Mouse (Mus musculus) cerebellum, postnatal 25 days (tissue): ENCODE data around the gene Hectd1.

ENCODE experiments used
- DNase-seq, 2 experiments: peaks; one replicate each; pipeline ENCODE4 v3.0.0; 2021; ENCODE audit warnings: mixed read lengths in 2 of 2

Gene Hectd1

GRCm38 (mm10) chr12:51843576-51844520 lies 14.5 kb upstream of the Hectd1 start:
- no peak for DNase-seq

- no peak for DNase-seq
Measured at GRCm38 (mm10) chr12:51842081-51842864, 12.9 kb upstream of the Hectd1 start.

GRCm38 (mm10) chr12:51839856-51840255 lies 10.5 kb upstream of the Hectd1 start:
- no peak for DNase-seq

GRCm38 (mm10) chr12:51835219-51835618 lies 5.9 kb upstream of the Hectd1 start:
- no peak for DNase-seq

- DNase-seq, result no peak
Measured at GRCm38 (mm10) chr12:51831931-51832330, 2.6 kb upstream of the Hectd1 start.

- DNase-seq, result no peak
Measured at GRCm38 (mm10) chr12:51831296-51831695, 2.0 kb upstream of the Hectd1 start.

- no peak for DNase-seq
Measured at GRCm38 (mm10) chr12:51830671-51831070, 1.3 kb upstream of the Hectd1 start.

GRCm38 (mm10) chr12:51830077-51830402 lies 704 bp upstream of the Hectd1 start:
- DNase-seq, result no peak

- no peak for DNase-seq
Measured at GRCm38 (mm10) chr12:51828716-51829289, 533 bp downstream of the Hectd1 start.

- DNase-seq, result no peak
Measured at GRCm38 (mm10) chr12:51827958-51828650, 1.2 kb downstream of the Hectd1 start.

GRCm38 (mm10) chr12:51825338-51825737 lies 4.0 kb downstream of the Hectd1 start:
- peak in 1 of 2 experiments; percentile 55 for DNase-seq

GRCm38 (mm10) chr12:51823311-51823710 lies 6.0 kb downstream of the Hectd1 start:
- DNase-seq, result no peak

GRCm38 (mm10) chr12:51822861-51823260 lies 6.5 kb downstream of the Hectd1 start:
- no peak for DNase-seq

GRCm38 (mm10) chr12:51822236-51822635 lies 7.1 kb downstream of the Hectd1 start:
- DNase-seq, result no peak

GRCm38 (mm10) chr12:51821256-51821655 lies 8.1 kb downstream of the Hectd1 start:
- DNase-seq, result no peak

GRCm38 (mm10) chr12:51819951-51820498 lies 9.3 kb downstream of the Hectd1 start:
- no peak for DNase-seq

- no peak for DNase-seq
Measured at GRCm38 (mm10) chr12:51817815-51818613, 11.3 kb downstream of the Hectd1 start.

GRCm38 (mm10) chr12:51811388-51812140 lies 17.8 kb downstream of the Hectd1 start:
- DNase-seq, result no peak

- no peak for DNase-seq
Measured at GRCm38 (mm10) chr12:51810564-51810963, 18.8 kb downstream of the Hectd1 start.

GRCm38 (mm10) chr12:51784842-51785241 lies 44.5 kb downstream of the Hectd1 start:
- DNase-seq, result peak in 1 of 2 experiments; percentile 19

- DNase-seq, result no peak
Measured at GRCm38 (mm10) chr12:51768702-51769101, 60.6 kb downstream of the Hectd1 start.
